Mouse (Mus musculus) hindbrain, postnatal 0 days (tissue): ENCODE data around the gene Tiam1. TPM values are rescaled to one million over a fixed set of nuclear protein-coding genes. Genes with fewer than 3 reads are reported as not detected.

Source experiments
- ATAC-seq: fragments of 200-750 bp; cut with Nextera tagmentation; 2 replicates; pipeline ENCODE4 v1.8.0; 2017; ENCODE audit warnings: mild to moderate bottlenecking, moderate TSS enrichment, moderate library complexity
- DNase-seq: peaks from one replicate; pipeline ENCODE4 v3.0.0-alpha.2; 2015; ENCODE audit warnings: low spot score
- H3K27ac ChIP-seq: fragments of 300-500 bp; sonication (generic); 2 replicates; pipeline ENCODE4 v1.5.1; 2014; ENCODE audit warnings: mild to moderate bottlenecking
- H3K27me3 ChIP-seq: fragments of 300-500 bp; sonication (generic); 2 replicates; pipeline ENCODE4 v1.6.1; 2014; ENCODE audit warnings: low read length, mixed read lengths; ENCODE audit not compliant: insufficient read depth
- H3K36me3 ChIP-seq: fragments of 300-500 bp; sonication (generic); 2 replicates; pipeline ENCODE4 v1.6.1; 2014; ENCODE audit warnings: low read length, mixed read lengths; ENCODE audit not compliant: insufficient read depth
- H3K4me1 ChIP-seq: fragments of 300-500 bp; sonication (generic); 2 replicates; pipeline ENCODE4 v1.6.1; 2014; ENCODE audit warnings: antibody characterized with exemption, low read length, mixed read lengths; ENCODE audit not compliant: insufficient read depth
- H3K4me2 ChIP-seq: fragments of 300-500 bp; sonication (generic); 2 replicates; pipeline ENCODE4 v1.6.1; 2014; ENCODE audit warnings: low read depth, mild to moderate bottlenecking, low read length, moderate library complexity, mixed read lengths
- H3K4me3 ChIP-seq: fragments of 300-500 bp; sonication (generic); 2 replicates; pipeline ENCODE4 v1.5.1; 2014; ENCODE audit warnings: low read length
- H3K9ac ChIP-seq: fragments of 300-500 bp; sonication (generic); replicated peaks from 2 replicates; pipeline ENCODE4 v1.6.1; 2014; ENCODE audit warnings: mild to moderate bottlenecking, low read length, moderate library complexity, mixed read lengths
- H3K9me3 ChIP-seq: fragments of 300-500 bp; sonication (generic); 2 replicates; pipeline ENCODE4 v1.6.1; 2016; ENCODE audit warnings: low read length, mixed read lengths
- CTCF ChIP-seq: IDR thresholded peaks from 2 replicates; pipeline ENCODE4 v1.5.1; 2016; ENCODE audit warnings: antibody characterized with exemption, control low read depth, low read depth
- WGBS: fragments of 180-500 bp; shearing (Covaris S2); extraction: QIAGEN DNeasy Blood & Tissue Kit; methylation state at CpG from one replicate; pipeline ENCODE4 v1.1.7; 2014; 5-methylcytosine and 5-hydroxymethylcytosine counted together
- polyA plus RNA-seq: library from polyadenylated mRNA; unstranded; fragments of >200 nt; fragmentation: Nextera tagmentation; extraction: Ambion mirVana; gene quantifications from 2 replicates; pipeline ENCODE4 v1.2.1, GENCODE M21; 2015
- total RNA-seq: library from RNA; depleted of rRNA; stranded (reverse); fragments of >200 nt; gene quantifications from 2 replicates; pipeline ENCODE4 v1.2.3, GENCODE M21; 2014

The Tiam1 gene
- total and polyA plus RNA-seq, 2 experiments from 2014 or later: 15.1 to 26.2 TPM

- Histone ChIP-seq H3K27ac (peak overlapping the region; percentile 36; the same call in 1 of the 2 replicates), H3K4me1 (peaks cover 9% of the 10 kb centered on the region; the same call in 1 of the 2 replicates), H3K36me3 (no peaks in the 10 kb centered on the region), H3K4me3 (no peak overlapping the region), H3K9me3 (0 out of 2 replicates have a peak, but pooled peaks cover 3% of the 10 kb centered on the region), H3K9ac (no peak overlapping the region), H3K27me3 (no peaks in the 10 kb centered on the region), H3K4me2 (no peak overlapping the region)
- TF ChIP-seq CTCF: no peak
- DNase-seq (no peak), ATAC-seq (peak; percentile 30; the same call in 1 of the 2 replicates)
- 43% methylated on average over 17 of the region's 17 CpGs for WGBS
Observed at GRCm38 (mm10) chr16:89890515-89891189, 252.9 kb downstream of the Tiam1 start.

GRCm38 (mm10) chr16:89889890-89890462 lies 253.6 kb downstream of the Tiam1 start:
- ATAC-seq (peak; percentile 62), DNase-seq (peak; percentile 50)
- H3K9ac ChIP-seq: no peak overlapping the region
- H3K27ac ChIP-seq: peak overlapping the region; percentile 36; the same call in 1 of the 2 replicates
- 62% methylated on average over 10 of the region's 10 CpGs for WGBS
- no peak for TF ChIP-seq CTCF
- H3K4me3 ChIP-seq: no peak overlapping the region
- no peaks in the 10 kb centered on the region for H3K27me3 ChIP-seq
- 0 out of 2 replicates have a peak, but pooled peaks cover 3% of the 10 kb centered on the region for H3K9me3 ChIP-seq
- H3K4me1 ChIP-seq: peaks cover 9% of the 10 kb centered on the region; the same call in 1 of the 2 replicates
- H3K4me2 ChIP-seq: peak overlapping the region; percentile 1; the same call in 1 of the 2 replicates
- H3K36me3 ChIP-seq: no peaks in the 10 kb centered on the region

GRCm38 (mm10) chr16:89886561-89886960 lies 257.0 kb downstream of the Tiam1 start:
- DNase-seq: no peak
- H3K9me3 ChIP-seq: no peaks in the 10 kb centered on the region
- no peak for TF ChIP-seq CTCF
- no peak overlapping the region for H3K4me3 ChIP-seq
- no peak for ATAC-seq
- no peaks in the 10 kb centered on the region for H3K27me3 ChIP-seq
- no peak overlapping the region for H3K9ac ChIP-seq
- H3K27ac ChIP-seq: no peak overlapping the region
- peaks cover 9% of the 10 kb centered on the region; the same call in 1 of the 2 replicates for H3K4me1 ChIP-seq
- H3K36me3 ChIP-seq: no peaks in the 10 kb centered on the region
- H3K4me2 ChIP-seq: no peak overlapping the region

GRCm38 (mm10) chr16:89885661-89886060 lies 257.9 kb downstream of the Tiam1 start:
- H3K4me1 ChIP-seq: peaks cover 8% of the 10 kb centered on the region; the same call in 1 of the 2 replicates
- DNase-seq (no peak), ATAC-seq (no peak)
- H3K4me2 ChIP-seq: no peak overlapping the region
- no peak for TF ChIP-seq CTCF
- no peak overlapping the region for H3K27ac ChIP-seq
- no peaks in the 10 kb centered on the region for H3K36me3 ChIP-seq
- no peaks in the 10 kb centered on the region for H3K27me3 ChIP-seq
- H3K9ac ChIP-seq: no peak overlapping the region
- H3K9me3 ChIP-seq: no peaks in the 10 kb centered on the region
- 73% methylated on average over 9 of the region's 9 CpGs for WGBS
- no peak overlapping the region for H3K4me3 ChIP-seq

- no peaks in the 10 kb centered on the region for H3K9me3 ChIP-seq
- H3K4me3 ChIP-seq: no peak overlapping the region
- no peak overlapping the region for H3K4me2 ChIP-seq
- H3K36me3 ChIP-seq: no peaks in the 10 kb centered on the region
- WGBS: 96% methylated on average over 4 of the region's 4 CpGs
- no peaks in the 10 kb centered on the region for H3K27me3 ChIP-seq
- H3K27ac ChIP-seq: no peak overlapping the region
- TF ChIP-seq CTCF: no peak
- H3K9ac ChIP-seq: no peak overlapping the region
- DNase-seq (no peak), ATAC-seq (no peak)
- H3K4me1 ChIP-seq: no peaks in the 10 kb centered on the region
Observed at GRCm38 (mm10) chr16:89883897-89884296, 259.7 kb downstream of the Tiam1 start.

GRCm38 (mm10) chr16:89882477-89883234 lies 260.9 kb downstream of the Tiam1 start:
- no peak overlapping the region for H3K27ac ChIP-seq
- no peak overlapping the region for H3K9ac ChIP-seq
- TF ChIP-seq CTCF: no peak
- no peaks in the 10 kb centered on the region for H3K27me3 ChIP-seq
- no peaks in the 10 kb centered on the region for H3K4me1 ChIP-seq
- ATAC-seq (no peak), DNase-seq (no peak)
- H3K9me3 ChIP-seq: no peaks in the 10 kb centered on the region
- no peaks in the 10 kb centered on the region for H3K36me3 ChIP-seq
- no peak overlapping the region for H3K4me2 ChIP-seq
- no peak overlapping the region for H3K4me3 ChIP-seq
- 80% methylated on average over 14 of the region's 14 CpGs for WGBS
